Mouse (Mus musculus) embryonic facial prominence, embryonic 14.5 days (tissue): ENCODE measurements at regions not wholly inside any gene's neighbourhood (a gene's known extent, or its start where the extent isn't known, plus 50 kb on each side); places are given as distances from the start of the nearest gene placed in this dataset.

ENCODE experiments used
- ATAC-seq: fragments of 200-750 bp; cut with Nextera tagmentation; 2 replicates; pipeline ENCODE4 v1.8.0; 2017; ENCODE audit warnings: low read depth, moderate number of reproducible peaks, moderate TSS enrichment
- DNase-seq: peaks from one replicate; pipeline ENCODE4 v3.0.0-alpha.2; 2015; ENCODE audit warnings: low spot score
- H3K27ac ChIP-seq: fragments of 300-500 bp; sonication (generic); replicated peaks from 2 replicates; pipeline ENCODE4 v1.5.1; 2014; ENCODE audit warnings: low read depth, mild to moderate bottlenecking, low read length, moderate library complexity
- H3K27me3 ChIP-seq: fragments of 300-500 bp; sonication (generic); replicated peaks from 2 replicates; pipeline ENCODE4 v1.6.1; 2014; ENCODE audit warnings: low read length; ENCODE audit not compliant: control insufficient read depth, insufficient read depth
- H3K36me3 ChIP-seq: fragments of 300-500 bp; sonication (generic); 2 replicates; pipeline ENCODE4 v1.6.1; 2014; ENCODE audit warnings: low read length, mixed read lengths; ENCODE audit not compliant: control insufficient read depth, insufficient read depth
- H3K4me1 ChIP-seq: fragments of 300-500 bp; sonication (generic); 2 replicates; pipeline ENCODE4 v1.6.1; 2014; ENCODE audit warnings: antibody characterized with exemption, low read length; ENCODE audit not compliant: control insufficient read depth, insufficient read depth
- H3K4me2 ChIP-seq: fragments of 300-500 bp; sonication (generic); 2 replicates; pipeline ENCODE4 v1.6.1; 2014; ENCODE audit warnings: low read depth, mild to moderate bottlenecking, low read length, moderate library complexity, mixed read lengths
- H3K4me3 ChIP-seq: fragments of 300-500 bp; sonication (generic); 2 replicates; pipeline ENCODE4 v1.5.1; 2014; ENCODE audit warnings: low read depth, mild to moderate bottlenecking, low read length
- H3K9ac ChIP-seq: fragments of 300-500 bp; sonication (generic); 2 replicates; pipeline ENCODE4 v1.6.1; 2014; ENCODE audit warnings: low read depth, mild to moderate bottlenecking, low read length, moderate library complexity, mixed read lengths
- H3K9me3 ChIP-seq: fragments of 300-500 bp; sonication (generic); 2 replicates; pipeline ENCODE4 v1.6.1; 2016; ENCODE audit warnings: low read length; ENCODE audit not compliant: control insufficient read depth
- WGBS: fragments of 180-500 bp; shearing (Covaris S2); extraction: QIAGEN DNeasy Blood & Tissue Kit; methylation state at CpG from one replicate; pipeline ENCODE4 v1.1.7; 2014; 5-methylcytosine and 5-hydroxymethylcytosine counted together

DNA sequence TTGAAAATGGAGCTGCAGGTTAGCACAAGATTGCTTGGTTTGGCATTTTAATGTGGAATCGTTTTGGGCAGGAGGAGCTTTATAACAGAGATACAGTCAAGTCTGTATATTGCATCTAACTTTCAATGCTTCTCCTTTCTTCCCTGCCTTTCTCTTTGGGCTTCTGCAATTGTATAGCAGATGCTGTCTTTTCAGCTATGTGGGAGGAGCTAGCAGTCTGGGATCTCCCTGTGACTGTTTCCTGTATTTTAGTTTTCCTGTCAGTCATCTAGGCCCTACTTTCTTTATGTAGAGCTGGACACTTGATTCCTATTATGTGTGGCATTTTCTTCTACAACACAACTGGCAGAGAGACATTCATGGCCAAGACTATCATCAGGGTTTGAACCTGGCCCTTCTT, 313.5 kb downstream of the Bcl11a start:
- Histone ChIP-seq H3K9ac (no peak overlapping the region), H3K4me3 (no peak overlapping the region), H3K27me3 (no peaks in the 10 kb centered on the region), H3K4me2 (no peak overlapping the region), H3K4me1 (no peaks in the 10 kb centered on the region; the same call in 1 of the 2 replicates), H3K9me3 (no peaks in the 10 kb centered on the region), H3K27ac (no peak overlapping the region), H3K36me3 (no peaks in the 10 kb centered on the region)
- DNase-seq: no peak
- WGBS: 36% methylated on average over 1 of the region's 1 CpGs
- no peak for ATAC-seq

DNA sequence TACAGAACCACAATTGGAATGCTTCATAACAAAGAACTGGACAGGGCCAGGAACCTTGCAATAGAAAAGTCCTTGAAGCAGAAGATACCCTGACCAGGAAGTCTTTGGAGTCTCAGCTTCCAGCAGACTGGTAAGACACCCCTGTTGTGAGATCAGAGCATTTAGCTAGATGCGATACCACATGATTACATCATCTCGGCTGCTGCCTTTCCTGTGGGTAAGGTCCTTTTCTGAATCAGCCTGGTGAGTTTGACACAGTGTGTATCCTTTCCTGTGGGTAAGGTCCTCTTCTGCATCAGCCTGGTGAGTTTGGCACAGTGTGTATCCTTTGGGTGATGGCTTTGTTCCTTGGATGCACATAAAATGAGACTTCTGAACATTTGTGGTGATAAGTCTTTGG, 317.6 kb downstream of the Bcl11a start:
- H3K4me2 ChIP-seq: no peak overlapping the region
- H3K9me3 ChIP-seq: no peaks in the 10 kb centered on the region
- no peaks in the 10 kb centered on the region for H3K4me1 ChIP-seq
- no peak overlapping the region for H3K4me3 ChIP-seq
- no peak overlapping the region for H3K9ac ChIP-seq
- H3K27ac ChIP-seq: no peak overlapping the region
- DNase-seq (no peak), ATAC-seq (no peak)
- H3K36me3 ChIP-seq: no peaks in the 10 kb centered on the region
- H3K27me3 ChIP-seq: no peaks in the 10 kb centered on the region
- 97% methylated on average over 2 of the region's 2 CpGs for WGBS

- Histone ChIP-seq H3K9ac (no peak overlapping the region), H3K4me1 (no peaks in the 10 kb centered on the region), H3K4me2 (no peak overlapping the region), H3K4me3 (no peak overlapping the region), H3K27me3 (no peaks in the 10 kb centered on the region), H3K27ac (no peak overlapping the region), H3K9me3 (no peaks in the 10 kb centered on the region), H3K36me3 (no peaks in the 10 kb centered on the region)
- 88% methylated on average over 5 of the region's 5 CpGs for WGBS
- ATAC-seq (no peak), DNase-seq (no peak)
Measured at GRCm38 (mm10) chr11:24396911-24397310, 319.1 kb downstream of the Bcl11a start.

GRCm38 (mm10) chr11:24397710-24398109, 319.9 kb downstream of the Bcl11a start:
- no peak overlapping the region for H3K27ac ChIP-seq
- ATAC-seq (no peak), DNase-seq (no peak)
- H3K4me3 ChIP-seq: no peak overlapping the region
- H3K9ac ChIP-seq: no peak overlapping the region
- WGBS: 63% methylated on average over 1 of the region's 1 CpGs
- H3K4me2 ChIP-seq: no peak overlapping the region
- no peaks in the 10 kb centered on the region for H3K9me3 ChIP-seq
- no peaks in the 10 kb centered on the region for H3K4me1 ChIP-seq
- H3K27me3 ChIP-seq: no peaks in the 10 kb centered on the region
- H3K36me3 ChIP-seq: no peaks in the 10 kb centered on the region

DNA sequence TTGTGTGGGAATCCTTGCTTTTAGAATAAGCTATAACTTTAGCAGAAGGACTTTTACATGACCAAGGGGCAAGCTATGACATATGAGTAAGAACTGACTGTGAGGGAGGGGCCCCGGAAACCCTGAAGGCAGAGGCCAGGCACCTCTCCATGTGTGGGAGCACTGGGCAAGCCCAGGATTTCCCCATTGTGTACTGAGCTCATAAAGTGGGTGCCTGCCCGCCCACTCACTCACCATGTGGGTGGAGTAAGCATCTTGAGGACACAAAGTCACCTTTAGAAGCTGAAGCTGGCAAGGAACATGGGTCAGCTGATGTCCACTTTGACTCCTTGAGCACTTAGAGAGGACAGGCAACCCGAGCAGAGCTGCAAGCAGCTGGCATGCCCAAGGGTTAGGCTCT, 323.3 kb downstream of the Bcl11a start:
- no peaks in the 10 kb centered on the region for H3K27me3 ChIP-seq
- H3K27ac ChIP-seq: no peak overlapping the region
- no peaks in the 10 kb centered on the region for H3K9me3 ChIP-seq
- H3K4me2 ChIP-seq: no peak overlapping the region
- ATAC-seq: no peak
- no peak overlapping the region for H3K9ac ChIP-seq
- DNase-seq: no peak
- no peaks in the 10 kb centered on the region for H3K4me1 ChIP-seq
- H3K4me3 ChIP-seq: no peak overlapping the region
- 81% methylated on average over 3 of the region's 3 CpGs for WGBS
- no peaks in the 10 kb centered on the region for H3K36me3 ChIP-seq

- no peak overlapping the region for H3K4me3 ChIP-seq
- H3K9me3 ChIP-seq: no peaks in the 10 kb centered on the region
- no peaks in the 10 kb centered on the region for H3K4me1 ChIP-seq
- ATAC-seq (no peak), DNase-seq (no peak)
- no peaks in the 10 kb centered on the region for H3K27me3 ChIP-seq
- WGBS: 66% methylated on average over 3 of the region's 3 CpGs
- H3K4me2 ChIP-seq: no peak overlapping the region
- H3K9ac ChIP-seq: no peak overlapping the region
- no peaks in the 10 kb centered on the region for H3K36me3 ChIP-seq
- no peak overlapping the region for H3K27ac ChIP-seq
Measured at GRCm38 (mm10) chr11:24402127-24402526, 324.3 kb downstream of the Bcl11a start.

DNA sequence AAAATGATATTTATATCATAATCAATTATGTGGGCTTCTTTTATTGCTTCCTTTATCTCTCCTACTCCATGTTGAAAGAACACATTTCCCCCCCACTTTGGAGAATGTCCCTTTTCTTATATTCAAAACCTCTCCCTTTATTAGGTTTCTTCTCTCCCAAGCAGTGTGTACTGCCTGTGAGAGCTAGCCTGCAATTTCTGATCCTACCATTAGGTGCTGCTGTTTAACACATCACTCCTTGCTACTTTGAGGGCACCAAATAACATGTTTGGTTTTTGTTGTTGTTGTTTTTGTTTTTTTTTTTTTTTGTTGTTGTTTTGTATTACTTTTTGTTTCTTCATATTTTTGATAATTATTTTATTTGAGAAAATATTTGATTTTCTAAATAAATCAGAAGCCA, 336.9 kb downstream of the Bcl11a start:
- Histone ChIP-seq H3K4me2 (no peak overlapping the region), H3K36me3 (no peaks in the 10 kb centered on the region), H3K4me1 (no peaks in the 10 kb centered on the region), H3K4me3 (no peak overlapping the region), H3K9me3 (0 out of 2 replicates have a peak, but pooled peaks cover 7% of the 10 kb centered on the region), H3K9ac (no peak overlapping the region), H3K27ac (no peak overlapping the region), H3K27me3 (no peaks in the 10 kb centered on the region)
- DNase-seq (peak; percentile 32), ATAC-seq (no peak)

- 74% methylated on average over 10 of the region's 10 CpGs for WGBS
- Histone ChIP-seq H3K4me1 (no peaks in the 10 kb centered on the region), H3K9me3 (0 out of 2 replicates have a peak, but pooled peaks cover 7% of the 10 kb centered on the region), H3K27ac (no peak overlapping the region), H3K9ac (no peak overlapping the region), H3K4me3 (no peak overlapping the region), H3K27me3 (no peaks in the 10 kb centered on the region), H3K4me2 (no peak overlapping the region), H3K36me3 (no peaks in the 10 kb centered on the region)
- ATAC-seq (no peak), DNase-seq (no peak)
Measured at GRCm38 (mm10) chr11:24422066-24422775, 344.4 kb downstream of the Bcl11a start.

- no peak overlapping the region for H3K27ac ChIP-seq
- H3K9ac ChIP-seq: no peak overlapping the region
- H3K4me1 ChIP-seq: 0 out of 2 replicates have a peak, but pooled peaks cover 5% of the 10 kb centered on the region
- WGBS: 86% methylated on average over 6 of the region's 6 CpGs
- no peaks in the 10 kb centered on the region for H3K9me3 ChIP-seq
- no peaks in the 10 kb centered on the region for H3K27me3 ChIP-seq
- DNase-seq (no peak), ATAC-seq (no peak)
- no peaks in the 10 kb centered on the region for H3K36me3 ChIP-seq
- no peak overlapping the region for H3K4me2 ChIP-seq
- no peak overlapping the region for H3K4me3 ChIP-seq
Measured at GRCm38 (mm10) chr11:24423278-24423677, 345.4 kb downstream of the Bcl11a start.
